Comparison of ENCODE assay signal across 8 mouse cellular contexts in the genomic region with DNA sequence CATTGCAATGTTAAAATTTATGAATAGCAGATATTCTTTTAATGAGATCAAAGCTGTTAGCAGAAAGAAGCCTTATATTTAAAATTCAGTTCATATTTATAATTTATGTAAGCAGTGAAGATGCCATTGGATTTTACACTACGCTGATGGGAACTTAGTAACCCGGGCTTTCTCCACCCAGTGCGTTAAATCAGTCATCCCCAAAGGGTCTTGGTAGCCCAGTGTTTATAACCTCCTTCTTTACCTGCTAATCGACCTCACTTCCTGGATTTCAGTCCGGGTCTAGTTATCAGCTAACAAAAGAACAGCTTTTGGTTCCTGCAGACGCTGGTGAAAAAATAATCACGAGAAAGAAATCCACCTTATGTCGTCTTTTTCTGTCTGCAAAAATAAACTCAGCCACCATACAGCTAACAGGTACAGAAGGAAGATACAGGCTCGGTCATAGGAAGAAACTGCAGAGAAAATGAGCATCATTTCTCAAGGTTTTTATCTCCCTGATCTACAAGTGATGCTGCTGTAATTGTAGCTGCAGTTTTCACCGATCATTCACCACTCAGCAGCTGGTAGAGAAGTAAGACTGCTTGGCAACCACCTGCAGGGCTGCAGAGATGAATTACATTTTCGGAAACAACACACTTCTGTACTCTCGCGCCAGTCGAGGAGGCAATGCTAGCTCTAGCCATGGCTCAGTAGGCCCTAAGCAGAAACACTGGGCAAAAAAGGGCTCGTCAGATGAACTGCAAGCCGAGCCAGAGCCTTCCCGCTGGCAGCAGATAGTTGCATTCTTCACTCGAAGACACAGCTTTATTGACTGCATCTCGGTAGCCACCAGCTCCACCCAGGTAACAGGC.
DNase-seq lines count a peak whose midpoint lies in the region; ATAC-seq lines count a peak whose summit lies in the region.

No protein-coding gene starts in this region.

- H3K4me1 ChIP-seq in heart, embryonic 11.5 days (ENCODE audit: control insufficient read depth, insufficient read depth, low read length), result peaks cover 8% of the 10 kb centered on the region; the same call in 1 of the 2 replicates
- H3K4me1 ChIP-seq in forebrain, embryonic 13.5 days, result peaks cover 13% of the 10 kb centered on the region

- H3K27me3 ChIP-seq in heart, embryonic 11.5 days (ENCODE audit: control insufficient read depth, insufficient read depth, low read length), result no peaks in the 10 kb centered on the region
- H3K27me3 ChIP-seq in forebrain, embryonic 13.5 days, result no peaks in the 10 kb centered on the region

- DNase-seq in heart, adult 8-10 months (ENCODE audit: low spot score), result no peak
- peak; percentile 48 to 51 for DNase-seq in left cerebral cortex, adult 8-10 months (ENCODE audit: low spot score in 2 of 2)
- DNase-seq in right cerebral cortex, postnatal 14 days, result peak; percentile 38
- no peak for DNase-seq in adrenal gland, postnatal 36 days
- DNase-seq in thymus, postnatal 10 days (ENCODE audit: low spot score in 2 of 2), result no peak
- DNase-seq in urinary bladder, postnatal 25 days (ENCODE audit: low spot score), result no peak

- no peaks in the 10 kb centered on the region for H3K36me3 ChIP-seq in heart, embryonic 11.5 days (ENCODE audit: control insufficient read depth, insufficient read depth, low read length)
- no peaks in the 10 kb centered on the region for H3K36me3 ChIP-seq in forebrain, embryonic 13.5 days (ENCODE audit: poor library complexity, severe bottlenecking)

- WGBS in heart, embryonic 11.5 days (ENCODE audit: insufficient replicate concordance), result 71% methylated on average over 19 of the region's 19 CpGs
- 64% methylated on average over 19 of the region's 19 CpGs for WGBS in forebrain, embryonic 13.5 days

- no peak overlapping the region for H3K4me3 ChIP-seq in heart, embryonic 11.5 days (ENCODE audit: low read depth, low read length)
- H3K4me3 ChIP-seq in forebrain, embryonic 13.5 days, result no peak overlapping the region

- H3K4me2 ChIP-seq in heart, embryonic 11.5 days, result no peak overlapping the region
- H3K4me2 ChIP-seq in forebrain, embryonic 13.5 days, result peak overlapping the region; percentile 37

- 0 out of 2 replicates have a peak overlapping the region, but pooled peaks have one; percentile 22 for H3K27ac ChIP-seq in heart, embryonic 11.5 days (ENCODE audit: low read depth, low read length)
- no peak overlapping the region for H3K27ac ChIP-seq in forebrain, embryonic 13.5 days

- H3K9me3 ChIP-seq in heart, embryonic 11.5 days (replicated peaks; ENCODE audit: control insufficient read depth, low read length), result no peaks in the 10 kb centered on the region
- H3K9me3 ChIP-seq in forebrain, embryonic 13.5 days (replicated peaks), result no peaks in the 10 kb centered on the region

- no peak for ATAC-seq in heart, embryonic 11.5 days (replicated peaks; ENCODE audit: insufficient number of reproducible peaks, low FRiP score, low TSS enrichment)
- no peak; the same call in 1 of the 2 replicates for ATAC-seq in forebrain, embryonic 13.5 days

- H3K9ac ChIP-seq in heart, embryonic 11.5 days (ENCODE audit: low read depth, low read length), result 0 out of 2 replicates have a peak overlapping the region, but pooled peaks have one; percentile 5
- peak overlapping the region; percentile 1; the same call in 1 of the 2 replicates for H3K9ac ChIP-seq in forebrain, embryonic 13.5 days

Comparison
In these comparisons a context has a peak if more than half of its experiments do, and no peak if none do; other contexts are left out.
1. DNase-seq: peak in left cerebral cortex, adult 8-10 months (2 of 2) and right cerebral cortex, postnatal 14 days (single experiment); none in heart, adult 8-10 months (single experiment), adrenal gland, postnatal 36 days (0 of 2), thymus, postnatal 10 days (0 of 2) and urinary bladder, postnatal 25 days (single experiment).